Mouse (Mus musculus) thymus, adult 2 months (tissue): Measurements from ENCODE around the gene Sppl2a.

Experiments
- CTCF ChIP-seq: fragments of 200-500 bp; IDR thresholded peaks from 2 replicates; pipeline ENCODE4 v1.5.1; 2012; ENCODE audit warnings: mild to moderate bottlenecking, control low read depth, low read length, moderate library complexity, borderline replicate concordance; ENCODE audit not compliant: control insufficient read depth, poor library complexity, insufficient read depth; ENCODE audit errors: extremely low read depth
- POLR2A ChIP-seq: fragments of 200-500 bp; IDR thresholded peaks from 2 replicates; pipeline ENCODE4 v1.6.1; 2012; ENCODE audit warnings: mild to moderate bottlenecking, low read length, control low read depth, moderate library complexity; ENCODE audit not compliant: control insufficient read depth, poor library complexity, insufficient read depth; ENCODE audit errors: extremely low read depth

- no peak for TF ChIP-seq POLR2A
- TF ChIP-seq CTCF = no peak
Observed at GRCm38 (mm10) chr2:126887141-126887540, 45.9 kb downstream of the Sppl2a start.
